Mouse (Mus musculus): ENCODE measurements around the gene Scgb2b20.
"Not testable (repeated sequence)": the region's sequence is repeated elsewhere in the genome, so short reads cannot be mapped to it uniquely, and the experiment has no call there.

Gene Scgb2b20

GRCm38 (mm10) chr7:33366222-33366621 is at the start of gene Scgb2b20:
TSS of gene Scgb2b20 (minus strand) at chr7:33366322.
- DNase-seq (ENCODE audit: low spot score), result not testable (repeated sequence)

GRCm38 (mm10) chr7:33409681-33410080 is 43.6 kb upstream of the Scgb2b20 start:
- DNase-seq (ENCODE audit: low spot score), result not testable (repeated sequence)

GRCm38 (mm10) chr7:33401650-33402049 is 35.5 kb upstream of the Scgb2b20 start:
- DNase-seq (ENCODE audit: low spot score), result no peak

- DNase-seq (ENCODE audit: low spot score), result not testable (repeated sequence)
Observed at GRCm38 (mm10) chr7:33399749-33400148, 33.6 kb upstream of the Scgb2b20 start.

GRCm38 (mm10) chr7:33372934-33373333 is 6.8 kb upstream of the Scgb2b20 start, which contains the start of gene Scgb1b20:
TSS of gene Scgb1b20 (plus strand) at chr7:33373234.
- DNase-seq (ENCODE audit: low spot score), result not testable (repeated sequence)

Data from testis, postnatal 14 days (tissue).